Mouse (Mus musculus): ENCODE results near the gene Tst. TPM values are rescaled to one million over a fixed set of nuclear protein-coding genes. Genes with fewer than 3 reads are reported as not detected.
A peak's percentile ranks its signal among the peaks of the same experiment; 100 is the strongest.

Gene Tst
- polyA plus RNA-seq, 1 experiment = 86.1 TPM

GRCm38 (mm10) chr15:78354958-78355357 is 50.7 kb downstream of the Tst start:
- no peak overlapping the region for H3K4me3 ChIP-seq (replicated peaks; ENCODE audit: insufficient read depth, low read depth, low read length)
- H3K27ac ChIP-seq (ENCODE audit: insufficient read depth, low read length) = no peak overlapping the region
- DNase-seq = peak; percentile 23 to 30
- WGBS = 0% methylated on average over 1 of the region's 1 CpGs
- TF ChIP-seq POLR2A (IDR thresholded peaks at IDR 0.05; ENCODE audit: borderline replicate concordance, insufficient read depth, low read length) (no peak), CTCF (IDR thresholded peaks at IDR 0.05; ENCODE audit: borderline replicate concordance, insufficient read depth, low read depth, low read length) (peak; percentile 57)
- H3K27me3 ChIP-seq (ENCODE audit: control insufficient read depth, insufficient read depth, low read length) = no peaks in the 10 kb centered on the region; the same call in 1 of the 2 replicates
- no peaks in the 10 kb centered on the region for H3K4me1 ChIP-seq (ENCODE audit: control insufficient read depth, insufficient read depth, low read length)

GRCm38 (mm10) chr15:78351586-78352165 is 54.0 kb downstream of the Tst start:
- H3K4me3 ChIP-seq (replicated peaks; ENCODE audit: insufficient read depth, low read depth, low read length) = no peak overlapping the region
- H3K4me1 ChIP-seq (ENCODE audit: control insufficient read depth, insufficient read depth, low read length) = no peaks in the 10 kb centered on the region
- TF ChIP-seq POLR2A (IDR thresholded peaks at IDR 0.05; ENCODE audit: borderline replicate concordance, insufficient read depth, low read length) (no peak), CTCF (IDR thresholded peaks at IDR 0.05; ENCODE audit: borderline replicate concordance, insufficient read depth, low read depth, low read length) (no peak)
- WGBS = 56% methylated on average over 3 of the region's 3 CpGs
- no peaks in the 10 kb centered on the region; the same call in 1 of the 2 replicates for H3K27me3 ChIP-seq (ENCODE audit: control insufficient read depth, insufficient read depth, low read length)
- DNase-seq = no peak
- H3K27ac ChIP-seq (ENCODE audit: insufficient read depth, low read length) = no peak overlapping the region

Other genes starting within 250 kb of the Tst start
- 52.0 and 56.5 TPM in 2 replicates for gene Ift27, start 231.8 kb downstream of the Tst start, polyA plus RNA-seq (2012; rRNA removed)
- gene Pvalb, start 199.5 kb downstream of the Tst start, polyA plus RNA-seq (2012; rRNA removed) = 1,013 and 1,016 TPM in 2 replicates
- gene Ncf4, start 161.1 kb downstream of the Tst start, polyA plus RNA-seq (2012; rRNA removed) = 0.77 and 0.84 TPM in 2 replicates
- 0.20 and 0.24 TPM in 2 replicates for gene Csf2rb2, start 100.2 kb downstream of the Tst start, polyA plus RNA-seq (2012; rRNA removed)
- 0.30 and 0.33 TPM in 2 replicates for gene Csf2rb, start 80.2 kb downstream of the Tst start, polyA plus RNA-seq (2012; rRNA removed)
- 0.13 TPM in 1 of 2 replicates, not detected in the other for gene Tex33, start 10.0 kb downstream of the Tst start, polyA plus RNA-seq (2012; rRNA removed)
- gene Mpst, start 509 bp upstream of the Tst start, polyA plus RNA-seq (2012; rRNA removed) = 67.2 and 68.4 TPM in 2 replicates
- gene Kctd17, start 22.7 kb upstream of the Tst start, polyA plus RNA-seq (2012; rRNA removed) = 316 and 321 TPM in 2 replicates
- gene Tmprss6, start 62.7 kb upstream of the Tst start, polyA plus RNA-seq (2012; rRNA removed) = 0.06 and 0.08 TPM in 2 replicates
- 0.10 and 0.25 TPM in 2 replicates for gene Il2rb, start 89.4 kb upstream of the Tst start, polyA plus RNA-seq (2012; rRNA removed)
- 3.1 and 3.5 TPM in 2 replicates for gene C1qtnf6, start 125.5 kb upstream of the Tst start, polyA plus RNA-seq (2012; rRNA removed)
- gene Sstr3, start 138.8 kb upstream of the Tst start, polyA plus RNA-seq (2012; rRNA removed) = 9.8 and 12.1 TPM in 2 replicates
- gene Rac2, start 166.9 kb upstream of the Tst start, polyA plus RNA-seq (2012; rRNA removed) = 1.4 and 1.8 TPM in 2 replicates
- 3.8 and 4.6 TPM in 2 replicates for gene Cyth4, start 191.1 kb upstream of the Tst start, polyA plus RNA-seq (2012; rRNA removed)

Measured in cerebellum, adult 2 months (tissue).